In the genomic region with DNA sequence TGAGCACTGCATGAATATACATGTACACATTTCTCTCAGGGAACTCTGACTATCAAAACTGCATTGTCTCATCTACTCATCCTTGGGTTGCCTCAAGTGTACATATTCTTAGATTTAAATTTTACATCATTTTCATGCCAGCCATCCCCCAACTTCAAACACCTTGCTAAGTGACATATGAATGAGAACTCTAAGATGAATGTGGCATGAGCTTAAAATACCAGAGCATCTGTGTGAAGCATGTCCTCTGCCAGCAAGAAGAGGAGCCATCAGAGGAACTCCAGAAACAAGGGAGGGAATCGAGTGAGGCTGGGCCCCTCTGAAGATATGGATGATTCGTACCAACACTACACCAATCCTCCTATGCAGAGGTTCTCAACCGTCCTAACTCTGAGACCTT, we compare ENCODE assay signal across 11 mouse cellular contexts.
"Had no signal": no experiment of that assay in that cellular context is flagged by ENCODE, and none has a peak within 500 bp of the region (broad histone marks: within the 10 kb centered on the region; RNA-seq: fewer than 3 reads in every experiment).

No protein-coding gene starts in this region.

- DNase-seq: kidney, adult 2 months; kidney, postnatal 25 days; layer of hippocampus, adult 9-11 months; liver, embryonic 13.5 days; lung, adult 2 months; lung, postnatal 14 days; lung, postnatal 4 days; midbrain, embryonic 14.5 days; thymus, adult 18-20 months; thymus, postnatal 36 days had no signal

- ATAC-seq: intestine, embryonic 16.5 days had no signal
